Mouse (Mus musculus) kidney, adult 10 weeks (tissue): ENCODE measurements around the gene Amotl1. TPM values are rescaled to one million over a fixed set of nuclear protein-coding genes. Genes with fewer than 3 reads are reported as not detected.

Source experiments
- polyA plus RNA-seq: library from polyadenylated mRNA; stranded (reverse); fragments of 350-450 nt; fragmentation: Illumina TruSeq; extraction: RNeasy Lipid Tissue Mini Kit (QIAGEN cat#74804); gene quantifications from one replicate; pipeline ENCODE4 v1.2.3, GENCODE M21; 2014; ENCODE audit warnings: low read depth, low replicate concordance

The Amotl1 gene
- polyA plus RNA-seq: 6.5 TPM

GRCm38 (mm10) chr9:14644956-14645355, at the start of gene Amotl1:
Amotl1 (minus strand) TSS chr9:14645056.

GRCm38 (mm10) chr9:14500023-14500915, 144.6 kb downstream of the Amotl1 start, which contains the start of the genes Kdm4d and Cwc15:
Kdm4d (minus strand) TSS chr9:14500482.
Cwc15 (plus strand) TSS chr9:14500617.

Other genes with a start within 250 kb of the Amotl1 start
- gene Kdm4d, start 144.6 kb downstream of the Amotl1 start, polyA plus RNA-seq: not detected
- 239 TPM for gene Cwc15, start 144.4 kb downstream of the Amotl1 start, polyA plus RNA-seq
- gene Piwil4, start 95.7 kb upstream of the Amotl1 start, polyA plus RNA-seq: not detected
- 1.7 TPM for gene Fut4, start 107.3 kb upstream of the Amotl1 start, polyA plus RNA-seq
- not detected for gene 1700012B09Rik, start 126.0 kb upstream of the Amotl1 start, polyA plus RNA-seq
- gene Mre11a, start 139.6 kb upstream of the Amotl1 start, polyA plus RNA-seq: 18.3 TPM
- gene Ankrd49, start 139.8 kb upstream of the Amotl1 start, polyA plus RNA-seq: 28.0 TPM
- gene Gpr83, start 215.2 kb upstream of the Amotl1 start, polyA plus RNA-seq: not detected